Mouse (Mus musculus): ENCODE measurements around the gene Trap1.
"Not testable (repeated sequence)": the region's sequence is repeated elsewhere in the genome, so short reads cannot be mapped to it uniquely, and the experiment has no call there.

Gene Trap1

DNA sequence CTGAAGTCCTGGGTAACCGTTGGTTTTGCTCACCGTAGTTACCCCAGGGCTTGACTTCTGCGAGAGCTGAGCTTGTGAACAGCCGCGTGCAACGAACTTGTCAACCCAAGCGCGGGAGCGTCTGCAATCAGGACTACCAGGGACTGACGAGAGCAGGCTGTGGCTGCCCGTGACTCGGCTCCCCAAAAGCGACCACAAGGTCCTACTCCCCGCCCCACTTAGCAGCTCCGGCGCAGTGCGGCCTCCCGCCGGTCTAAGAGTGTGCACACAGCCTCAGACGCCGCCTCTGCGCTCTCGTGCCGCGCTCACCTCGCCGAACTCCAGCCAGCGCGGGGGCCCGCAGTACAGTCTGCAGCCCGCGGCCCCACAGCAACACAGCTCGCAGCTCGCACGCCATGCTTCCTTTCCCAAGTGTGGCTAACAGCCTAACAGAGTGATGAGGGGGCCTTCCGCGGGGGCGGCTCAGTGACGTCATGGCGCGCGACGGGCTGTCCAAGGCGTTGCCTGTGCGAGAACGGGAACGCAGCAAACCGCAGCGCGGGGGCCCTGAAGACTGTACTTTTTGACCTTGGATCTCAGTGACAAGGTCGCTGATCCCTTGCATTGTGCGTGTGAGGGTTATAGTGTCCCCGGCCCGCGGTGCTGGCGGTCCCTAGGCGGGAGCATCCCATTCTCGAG is at the start of gene Trap1:
Gene Trap1 (minus strand): TSS at position 444 of the 678 bp plus-strand sequence.
- DNase-seq (ENCODE audit: low read depth, low spot score): peak; percentile 75

DNA sequence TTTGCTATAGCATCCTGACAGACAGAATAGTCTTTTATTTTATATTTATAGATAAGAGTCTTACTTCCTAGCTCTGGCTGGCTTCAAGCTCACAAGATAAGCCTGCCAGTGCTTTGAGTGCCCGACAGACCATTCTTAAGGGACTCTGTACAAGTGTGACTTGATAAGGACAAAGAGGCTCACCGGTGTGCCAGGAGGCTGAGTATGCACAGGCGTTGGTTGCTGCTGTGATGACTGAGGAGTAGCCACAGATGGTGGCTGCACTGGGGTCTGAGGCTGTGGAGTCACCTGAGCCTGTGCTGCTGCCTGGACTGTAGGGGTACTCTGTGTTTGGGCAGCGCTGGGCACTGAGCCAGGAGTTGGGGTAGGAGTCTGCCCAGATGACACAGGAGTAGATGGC is 39.4 kb upstream of the Trap1 start:
- DNase-seq (ENCODE audit: low read depth, low spot score): no peak

DNA sequence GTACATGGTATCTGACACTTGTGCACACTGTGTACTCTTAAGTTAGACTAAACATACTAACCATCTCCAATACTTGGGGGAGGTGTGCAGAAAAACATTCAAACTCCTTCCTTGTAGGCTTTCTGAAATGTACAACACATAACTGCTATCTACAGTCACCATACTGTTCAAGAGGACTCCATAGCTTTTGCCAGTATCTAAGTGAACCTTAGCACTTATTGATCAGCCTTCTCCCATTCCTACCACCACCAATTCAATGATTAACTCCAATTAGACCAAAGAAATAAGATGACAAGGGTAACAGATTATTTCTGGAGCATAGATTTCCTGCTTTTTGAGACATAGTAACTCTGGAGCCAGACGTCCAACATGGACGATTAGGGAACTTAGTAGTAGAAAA is 22.7 kb upstream of the Trap1 start:
- no peak for DNase-seq (ENCODE audit: low read depth, low spot score)

- DNase-seq (ENCODE audit: low read depth, low spot score): no peak
Observed at GRCm38 (mm10) chr16:4097521-4097920, 19.9 kb upstream of the Trap1 start.

DNA sequence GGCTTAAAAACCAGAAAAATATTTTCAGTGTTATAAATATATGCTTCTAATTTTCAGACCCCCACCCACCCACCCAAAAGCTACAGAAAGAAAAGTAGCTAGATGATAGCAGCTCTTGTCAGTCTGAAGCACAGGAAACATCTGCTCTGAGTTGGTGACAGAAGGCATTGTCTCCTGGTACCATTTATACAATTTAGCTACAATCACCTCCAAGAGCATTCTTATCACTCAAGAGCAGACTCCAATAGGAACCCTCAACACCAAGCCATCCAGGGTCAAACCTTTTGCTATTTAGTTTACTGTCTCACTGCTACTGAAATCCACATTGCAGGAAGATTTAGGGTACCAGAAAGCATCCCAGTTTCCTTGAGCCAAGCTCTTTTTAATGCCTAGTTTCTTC is 19.3 kb upstream of the Trap1 start:
- DNase-seq (ENCODE audit: low read depth, low spot score): no peak

DNA sequence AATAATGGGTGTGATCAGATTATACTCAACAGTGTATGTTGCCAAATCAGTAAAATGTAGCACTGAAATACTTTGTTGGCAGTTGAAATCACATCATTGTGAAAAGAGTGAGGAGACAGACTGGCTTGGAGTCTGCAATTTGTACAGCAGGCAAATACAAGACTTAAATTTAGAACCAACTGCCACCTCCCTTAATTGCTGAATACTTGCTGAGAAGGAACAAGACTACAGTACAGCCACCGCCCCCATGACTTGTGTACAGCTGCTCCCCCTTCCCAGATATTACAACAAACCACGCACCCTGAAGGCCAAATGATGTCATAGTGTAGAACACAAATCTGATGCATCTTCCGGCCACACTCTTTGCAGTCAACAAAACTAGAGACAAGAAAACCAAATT is 18.5 kb upstream of the Trap1 start:
- no peak for DNase-seq (ENCODE audit: low read depth, low spot score)

DNA sequence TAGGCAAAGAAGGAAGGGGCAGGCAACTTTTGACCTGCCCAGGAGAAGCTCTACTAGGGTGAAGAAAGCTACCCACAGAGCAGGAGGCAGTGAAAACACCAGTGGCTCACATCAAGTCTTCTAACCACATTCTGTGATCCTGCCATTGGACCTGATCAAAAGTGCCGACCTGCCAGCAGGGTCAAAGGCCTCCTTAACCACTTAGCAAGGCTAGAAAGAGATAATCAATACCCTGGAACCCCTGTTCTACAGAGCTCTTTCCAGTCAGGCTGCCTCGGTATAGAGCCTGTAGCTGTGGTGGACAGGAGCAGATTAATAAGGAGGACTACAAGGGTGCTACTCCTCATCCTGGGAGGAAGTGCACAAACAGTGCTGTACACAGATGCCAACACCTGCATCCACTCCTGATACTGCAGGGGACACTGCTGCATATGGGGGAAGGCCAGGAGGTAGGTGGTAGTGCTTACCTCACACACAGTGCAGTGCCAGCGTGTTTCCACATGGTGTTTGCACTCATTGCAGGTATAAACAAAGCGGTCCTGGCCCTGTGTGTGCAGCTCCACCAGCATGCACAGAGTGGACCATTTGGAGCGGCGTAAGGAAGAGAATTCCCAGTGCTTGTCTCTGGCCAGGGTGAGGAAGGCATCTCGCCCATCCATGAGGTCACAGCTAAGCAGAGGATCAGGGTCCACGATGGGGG is 9.7 kb upstream of the Trap1 start:
- no peak for DNase-seq (ENCODE audit: low read depth, low spot score)

GRCm38 (mm10) chr16:4085851-4086387 is 8.3 kb upstream of the Trap1 start:
- DNase-seq (ENCODE audit: low read depth, low spot score): no peak

GRCm38 (mm10) chr16:4085051-4085450 is 7.4 kb upstream of the Trap1 start:
- DNase-seq (ENCODE audit: low read depth, low spot score): no peak

GRCm38 (mm10) chr16:4080419-4080818 is 2.8 kb upstream of the Trap1 start:
- DNase-seq (ENCODE audit: low read depth, low spot score): not testable (repeated sequence)

- no peak for DNase-seq (ENCODE audit: low read depth, low spot score)
Observed at GRCm38 (mm10) chr16:4079656-4080055, 2.0 kb upstream of the Trap1 start.

GRCm38 (mm10) chr16:4078302-4078701 is 675 bp upstream of the Trap1 start:
- not testable (repeated sequence) for DNase-seq (ENCODE audit: low read depth, low spot score)

GRCm38 (mm10) chr16:4074836-4075235 is 2.8 kb downstream of the Trap1 start:
- DNase-seq (ENCODE audit: low read depth, low spot score): no peak

DNA sequence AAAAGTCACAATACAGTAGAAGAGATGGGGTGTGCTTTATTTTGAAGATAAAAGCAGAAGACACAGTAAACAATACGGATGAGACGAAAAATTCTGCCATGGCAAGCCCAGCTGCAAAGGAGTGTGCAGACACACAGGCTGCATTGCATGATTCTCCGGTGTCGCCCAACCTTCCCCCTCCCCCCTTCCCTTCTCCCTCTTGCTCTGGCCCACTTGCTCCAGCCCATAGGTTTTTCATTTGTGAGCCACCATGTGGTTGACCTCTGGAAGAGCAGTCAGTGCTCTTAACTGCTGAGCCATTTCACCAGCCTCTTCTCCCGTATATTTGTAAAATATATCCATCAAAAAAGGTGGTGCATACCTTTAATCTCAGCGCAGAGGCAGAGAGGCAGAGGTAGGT is 3.3 kb downstream of the Trap1 start:
- no peak for DNase-seq (ENCODE audit: low read depth, low spot score)

DNA sequence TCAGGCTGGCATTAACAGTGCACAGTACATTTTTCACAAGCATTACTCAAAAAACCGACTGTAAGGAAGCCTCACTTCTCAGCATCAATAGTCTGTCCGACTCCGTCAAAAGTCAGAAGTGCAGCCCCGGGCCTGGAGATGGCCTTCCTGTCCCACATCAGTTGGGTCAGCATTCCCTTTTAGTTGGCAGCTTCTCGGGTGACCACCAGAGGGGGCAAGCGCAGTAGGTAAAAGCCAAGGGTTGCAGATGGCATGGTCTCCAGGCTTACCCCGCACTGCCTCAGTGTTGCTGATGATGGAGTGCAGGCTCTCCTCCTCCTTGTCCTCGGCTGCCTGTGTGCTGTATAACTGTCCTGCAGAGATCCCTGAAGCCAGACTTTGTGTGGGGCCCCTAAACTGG is 9.0 kb downstream of the Trap1 start:
- no peak for DNase-seq (ENCODE audit: low read depth, low spot score)

GRCm38 (mm10) chr16:4064945-4065344 is 12.7 kb downstream of the Trap1 start:
- no peak for DNase-seq (ENCODE audit: low read depth, low spot score)

- no peak for DNase-seq (ENCODE audit: low read depth, low spot score)
Observed at GRCm38 (mm10) chr16:4053811-4054210, 23.8 kb downstream of the Trap1 start.

GRCm38 (mm10) chr16:4052601-4053000 is 25.0 kb downstream of the Trap1 start:
- no peak for DNase-seq (ENCODE audit: low read depth, low spot score)

GRCm38 (mm10) chr16:4045524-4045923 is 32.1 kb downstream of the Trap1 start:
- DNase-seq (ENCODE audit: low read depth, low spot score): no peak

DNA sequence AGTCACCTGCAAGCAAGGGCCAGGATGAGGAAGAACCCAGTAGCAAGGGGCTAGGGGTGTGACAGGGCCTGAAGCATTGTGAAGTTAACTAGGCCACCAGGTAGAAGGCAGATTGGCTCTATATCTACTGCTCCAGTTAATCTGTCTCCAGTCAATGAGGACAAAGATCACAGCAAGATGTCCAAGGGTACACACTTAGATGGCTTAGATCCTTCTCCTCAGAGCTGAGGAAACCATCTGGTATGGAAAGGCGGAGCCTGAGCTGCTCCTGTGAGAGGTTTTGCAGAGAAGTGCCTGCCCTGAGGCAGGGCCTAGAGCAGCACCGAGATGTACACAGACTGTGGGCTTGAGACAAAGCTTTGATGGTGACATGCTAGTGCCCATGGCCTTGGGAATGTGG is 33.5 kb downstream of the Trap1 start:
- DNase-seq (ENCODE audit: low read depth, low spot score): no peak

GRCm38 (mm10) chr16:4041646-4042045 is 36.0 kb downstream of the Trap1 start:
- DNase-seq (ENCODE audit: low read depth, low spot score): no peak

DNA sequence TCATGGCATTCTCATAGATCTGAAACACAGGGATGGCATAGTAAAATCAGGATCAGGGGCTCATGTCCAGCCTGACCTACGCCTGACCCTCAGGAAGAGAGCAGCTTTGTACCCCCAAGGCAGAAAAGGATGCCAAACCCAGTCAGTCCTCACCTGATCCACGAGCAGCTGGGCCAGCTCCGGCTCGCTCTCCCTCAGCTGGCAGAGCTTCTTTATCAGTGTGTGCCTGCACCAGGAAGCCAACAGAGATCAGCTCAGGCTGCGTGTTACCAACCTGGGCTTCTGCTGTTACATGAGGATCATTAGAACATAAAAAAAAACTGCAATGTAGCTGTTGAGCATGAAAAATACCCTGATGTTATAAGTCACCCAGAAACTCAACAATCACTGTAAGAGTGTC is 37.4 kb downstream of the Trap1 start:
- DNase-seq (ENCODE audit: low read depth, low spot score): no peak

DNA sequence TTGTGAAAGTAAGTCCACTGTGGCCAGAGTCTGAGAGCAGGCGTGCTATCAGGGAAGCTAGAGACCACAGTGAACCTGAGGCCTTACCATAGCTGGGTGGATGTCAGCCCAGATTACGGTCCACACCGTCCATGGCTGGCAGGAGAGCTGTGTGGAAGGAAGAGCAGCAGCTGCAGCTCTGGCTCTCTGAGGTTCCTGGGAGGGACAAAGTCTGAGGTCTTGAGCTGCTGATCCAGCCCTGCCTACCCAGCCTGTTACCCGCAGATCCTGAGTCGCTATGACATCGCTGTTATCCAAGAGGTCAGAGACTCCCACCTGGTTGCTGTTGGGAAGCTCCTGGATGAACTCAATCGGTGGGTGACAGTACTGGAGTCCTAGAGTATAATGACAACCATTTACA is 39.9 kb downstream of the Trap1 start:
- no peak for DNase-seq (ENCODE audit: low read depth, low spot score)
